Mouse (Mus musculus) kidney, postnatal 4 days (tissue): ENCODE results near the gene Olfr328.
"Not testable (repeated sequence)": the region's sequence is repeated elsewhere in the genome, so short reads cannot be mapped to it uniquely, and the experiment has no call there.

Experiments
- DNase-seq, 2 experiments: peaks; one replicate each; pipeline ENCODE4 v3.0.0; 2021; ENCODE audit warnings: mixed read lengths in 2 of 2

Gene Olfr328

DNA sequence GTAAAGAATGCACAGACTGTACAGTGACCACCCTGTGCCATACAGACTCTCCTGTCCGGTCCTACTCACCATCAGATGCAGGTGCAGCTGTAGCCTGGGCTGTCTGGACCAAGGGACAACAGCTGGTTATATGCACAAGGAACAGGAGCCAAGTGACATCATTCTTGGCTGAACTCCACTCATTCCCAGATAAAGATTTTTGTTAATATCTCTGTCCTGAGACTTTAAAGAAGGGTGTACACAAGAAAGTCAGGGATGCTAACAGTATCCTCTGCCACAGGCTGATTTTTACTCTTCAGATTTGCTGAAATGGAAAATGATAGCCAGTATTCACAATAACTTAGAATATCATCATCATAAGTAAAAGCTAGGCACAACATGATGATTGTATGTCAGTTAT, at the start of gene Olfr328:
Olfr328 (minus strand) TSS at position 101 of the 400 bp plus-strand sequence.
- no peak for DNase-seq

GRCm38 (mm10) chr11:58605228-58605627, 49.8 kb upstream of the Olfr328 start:
- DNase-seq, result no peak

GRCm38 (mm10) chr11:58604688-58605087, 49.3 kb upstream of the Olfr328 start:
- no peak for DNase-seq

- no peak for DNase-seq
Measured at GRCm38 (mm10) chr11:58602800-58603560, 47.5 kb upstream of the Olfr328 start.

- DNase-seq, result no peak
Measured at GRCm38 (mm10) chr11:58602062-58602461, 46.6 kb upstream of the Olfr328 start.

- DNase-seq, result no peak
Measured at GRCm38 (mm10) chr11:58597837-58598236, 42.4 kb upstream of the Olfr328 start.

GRCm38 (mm10) chr11:58594814-58595213, 39.4 kb upstream of the Olfr328 start, which contains the start of gene Olfr324:
Gene Olfr324, plus strand, starts transcription at chr11:58595114.
- no peak for DNase-seq

- DNase-seq, result no peak
Measured at GRCm38 (mm10) chr11:58588620-58589250, 33.3 kb upstream of the Olfr328 start.

DNA sequence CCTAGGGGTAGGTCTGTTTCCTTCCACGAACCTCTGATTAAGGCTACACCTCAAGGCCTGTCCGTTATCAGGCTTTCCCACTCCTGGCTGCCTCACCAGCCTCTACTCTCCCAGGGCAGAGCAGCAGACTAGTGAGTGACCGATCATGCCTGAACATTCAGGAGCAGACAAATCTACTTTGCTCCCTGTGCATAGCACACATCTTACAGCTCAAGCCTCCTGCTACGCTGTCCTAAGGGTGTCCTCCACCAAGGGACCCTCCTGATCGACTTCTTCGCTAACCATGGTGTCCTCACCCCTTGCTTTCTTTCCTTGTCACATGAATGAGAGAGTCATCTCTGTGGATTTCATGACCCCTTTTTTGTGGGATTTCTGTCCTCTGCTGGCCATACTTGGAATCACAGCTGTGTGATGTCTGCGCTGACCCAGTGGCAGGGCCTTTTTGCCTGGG, 32.5 kb upstream of the Olfr328 start:
- DNase-seq, result peak; percentile 69 to 71

DNA sequence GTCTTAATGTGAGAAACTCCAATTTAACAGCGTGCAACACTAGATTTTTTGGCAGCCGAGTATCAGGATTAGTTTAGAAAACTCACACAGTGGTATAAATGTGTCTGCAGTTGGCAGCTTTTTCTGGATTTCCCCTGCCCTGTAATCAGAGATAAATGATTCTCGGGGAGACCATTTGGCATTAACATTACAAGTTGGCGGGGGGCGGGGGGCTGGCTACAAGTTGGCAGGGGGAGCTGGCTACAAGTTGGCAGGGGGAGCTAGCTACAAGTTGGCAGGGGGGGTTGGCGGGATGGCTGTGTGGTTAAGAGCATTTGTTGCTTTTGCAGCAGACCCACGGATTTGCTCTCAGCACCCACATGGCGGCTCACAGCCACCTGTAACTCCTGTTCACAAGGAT, 23.2 kb upstream of the Olfr328 start:
- no peak for DNase-seq

- DNase-seq, result no peak
Measured at GRCm38 (mm10) chr11:58577430-58577829, 22.0 kb upstream of the Olfr328 start, which contains the start of gene Olfr325. Gene Olfr325, plus strand, starts transcription at chr11:58577730.

- peak; percentile 36 to 43 for DNase-seq
Measured at GRCm38 (mm10) chr11:58570405-58570804, 15.0 kb upstream of the Olfr328 start, which contains the start of gene Olfr224. Gene Olfr224, minus strand, starts transcription at chr11:58570553.

DNA sequence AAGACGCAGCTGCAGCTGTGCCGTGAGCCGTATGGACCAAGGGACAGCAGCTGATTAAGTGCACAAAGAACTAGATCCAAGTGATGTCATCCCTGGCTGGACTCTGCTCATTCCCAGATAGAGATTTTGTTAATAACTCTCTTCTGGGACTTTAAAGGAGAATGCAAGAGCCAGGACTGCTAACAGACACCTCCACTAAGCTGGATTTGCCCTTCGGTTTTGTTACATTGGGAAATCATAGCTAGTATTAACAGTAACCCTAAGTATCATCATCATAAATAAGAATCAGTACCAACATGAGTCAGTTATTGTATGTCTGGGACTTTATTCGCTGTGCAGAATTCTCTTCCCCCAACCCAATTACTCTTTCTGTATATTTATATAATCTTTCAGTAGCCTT, 9.1 kb downstream of the Olfr328 start, which contains the start of gene Olfr329-ps:
Olfr329-ps (minus strand) TSS at position 101 of the 400 bp plus-strand sequence.
- no peak for DNase-seq

DNA sequence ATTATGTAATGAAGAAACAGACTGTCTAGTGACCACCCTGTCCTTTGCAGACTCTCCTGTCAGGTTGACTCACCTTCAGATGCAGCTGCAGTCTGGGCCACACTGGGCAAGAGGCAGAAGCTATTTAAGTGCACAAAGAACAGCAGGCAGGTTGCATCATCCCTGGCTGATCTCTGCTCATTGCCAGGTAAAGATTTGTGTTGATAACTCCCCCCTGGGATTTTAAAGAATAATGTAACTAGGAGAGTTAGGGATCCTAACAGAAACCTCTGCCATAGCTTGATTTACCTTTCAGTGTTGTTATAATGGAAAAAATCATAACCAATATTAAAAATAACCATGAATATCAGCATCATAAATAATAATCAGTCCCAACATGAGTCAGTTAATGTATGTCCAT, 20.7 kb downstream of the Olfr328 start, which contains the start of gene Olfr330:
Olfr330 (minus strand) TSS at position 101 of the 400 bp plus-strand sequence.
- DNase-seq, result not testable (repeated sequence)

DNA sequence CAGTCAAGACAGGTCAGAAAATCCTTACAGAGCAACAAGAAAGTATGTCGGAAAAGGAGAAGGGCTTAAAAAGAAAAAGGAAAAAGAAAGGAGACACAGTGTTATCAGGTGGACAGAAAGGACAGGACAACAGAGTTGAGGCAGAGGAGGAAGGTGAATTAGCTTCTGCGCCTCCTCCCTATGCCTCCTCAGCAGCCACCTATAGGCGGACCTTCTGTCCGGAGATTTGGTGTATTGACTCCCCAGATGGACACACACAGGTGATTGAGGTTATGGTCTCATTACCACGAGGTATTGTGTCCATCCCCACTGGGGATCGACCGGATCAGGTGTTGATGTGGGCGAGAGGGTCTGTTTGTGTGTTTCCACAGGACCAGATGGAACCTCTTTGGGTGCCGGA, 35.7 kb downstream of the Olfr328 start:
- peak in 1 of 2 experiments; percentile 3 for DNase-seq

- peak; percentile 66 to 71 for DNase-seq
Measured at GRCm38 (mm10) chr11:58518916-58519315, 36.5 kb downstream of the Olfr328 start.

- DNase-seq, result not testable (repeated sequence)
Measured at GRCm38 (mm10) chr11:58509058-58509457, 46.4 kb downstream of the Olfr328 start.

GRCm38 (mm10) chr11:58502472-58502871, 53.0 kb downstream of the Olfr328 start, which contains the start of gene Olfr331:
Gene Olfr331, minus strand, starts transcription at chr11:58502572.
- DNase-seq, result not testable (repeated sequence)
